Mouse (Mus musculus): ENCODE data around the gene Ikzf4. TPM values are rescaled to one million over a fixed set of nuclear protein-coding genes. Genes with fewer than 3 reads are reported as not detected.
A peak's percentile ranks its signal among the peaks of the same experiment; 100 is the strongest.

Ikzf4 gene
- total RNA-seq (2015), result 0.14 TPM in 1 of 2 replicates, not detected in the other
- total RNA-seq (2017), result not detected in 2 replicates

DNA sequence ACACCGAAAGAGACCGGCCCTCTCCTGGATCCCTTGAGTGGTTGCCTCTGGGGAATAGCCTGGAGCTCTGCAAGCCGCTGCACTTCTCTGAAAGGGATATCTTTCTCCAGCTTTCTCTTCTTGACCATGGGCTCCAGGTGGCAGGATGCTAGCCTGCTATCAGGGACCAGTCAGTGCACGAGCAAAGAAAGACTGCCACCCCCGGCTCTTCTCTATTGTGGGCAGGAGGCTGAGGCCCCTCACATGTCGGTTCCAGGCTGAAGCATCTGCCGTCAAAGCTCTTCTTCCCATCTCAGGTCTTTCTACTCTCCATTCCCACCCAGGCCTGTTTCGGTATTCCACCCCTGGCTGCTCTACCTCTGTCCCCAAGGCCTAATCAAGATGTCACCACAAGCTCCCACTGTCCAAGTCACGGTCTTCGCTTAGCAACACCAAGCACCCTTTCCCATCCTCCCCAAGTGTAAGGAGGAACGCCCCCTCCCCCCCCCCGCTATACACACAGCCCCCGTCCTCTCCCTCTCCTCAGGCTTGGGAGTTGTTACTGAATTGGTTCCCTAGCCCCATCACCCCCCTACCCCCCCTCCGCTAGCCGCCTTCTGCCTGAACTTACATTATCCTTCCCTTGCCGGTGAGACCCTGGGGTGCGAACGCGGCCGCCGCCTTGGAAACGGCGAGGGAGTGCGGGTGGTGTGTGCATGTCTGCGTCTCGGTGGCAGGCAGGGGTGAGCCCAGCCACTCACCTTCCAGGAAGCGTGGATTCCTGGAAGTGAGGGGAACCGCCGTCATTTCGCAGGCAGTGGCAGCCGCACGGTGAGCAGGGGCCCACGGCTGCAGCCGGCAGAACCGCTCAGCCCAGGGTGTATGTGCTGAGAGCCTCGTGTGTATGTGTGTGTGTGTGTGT is at the start of gene Ikzf4:
Gene Ikzf4, minus strand, starts transcription at position 881 of the 901 bp plus-strand sequence.
- ATAC-seq (ENCODE audit: poor library complexity, severe bottlenecking), result peak; percentile 59

GRCm38 (mm10) chr10:128695411-128695991 is 49.7 kb upstream of the Ikzf4 start:
- ATAC-seq (ENCODE audit: poor library complexity, severe bottlenecking), result peak; percentile 33

DNA sequence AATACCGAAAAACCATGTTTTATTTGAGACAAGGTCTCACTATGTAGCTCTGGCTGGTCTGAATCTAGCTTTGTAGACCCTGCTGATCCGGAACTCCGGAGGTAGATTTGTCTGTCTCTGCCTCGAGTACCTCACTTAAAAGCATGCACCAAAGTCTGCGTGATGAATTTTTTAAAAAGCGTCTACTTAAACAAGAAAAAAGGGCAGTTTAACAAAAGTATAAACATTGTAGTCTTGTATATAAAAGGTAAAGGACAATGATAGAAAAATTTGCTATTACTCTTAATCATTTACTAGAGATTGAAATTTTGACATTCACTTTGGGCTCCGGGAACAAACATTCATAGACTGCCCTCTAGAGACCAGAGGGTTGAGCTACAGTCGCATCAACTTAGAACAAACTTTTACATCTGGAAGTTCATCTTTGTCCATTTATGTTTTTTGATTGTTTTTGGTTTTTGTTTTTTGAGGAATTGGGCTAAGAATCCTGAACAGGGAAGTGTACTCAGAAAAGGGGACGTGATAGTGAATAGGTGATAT is 28.7 kb upstream of the Ikzf4 start:
- ATAC-seq (ENCODE audit: poor library complexity, severe bottlenecking), result peak; percentile 58

DNA sequence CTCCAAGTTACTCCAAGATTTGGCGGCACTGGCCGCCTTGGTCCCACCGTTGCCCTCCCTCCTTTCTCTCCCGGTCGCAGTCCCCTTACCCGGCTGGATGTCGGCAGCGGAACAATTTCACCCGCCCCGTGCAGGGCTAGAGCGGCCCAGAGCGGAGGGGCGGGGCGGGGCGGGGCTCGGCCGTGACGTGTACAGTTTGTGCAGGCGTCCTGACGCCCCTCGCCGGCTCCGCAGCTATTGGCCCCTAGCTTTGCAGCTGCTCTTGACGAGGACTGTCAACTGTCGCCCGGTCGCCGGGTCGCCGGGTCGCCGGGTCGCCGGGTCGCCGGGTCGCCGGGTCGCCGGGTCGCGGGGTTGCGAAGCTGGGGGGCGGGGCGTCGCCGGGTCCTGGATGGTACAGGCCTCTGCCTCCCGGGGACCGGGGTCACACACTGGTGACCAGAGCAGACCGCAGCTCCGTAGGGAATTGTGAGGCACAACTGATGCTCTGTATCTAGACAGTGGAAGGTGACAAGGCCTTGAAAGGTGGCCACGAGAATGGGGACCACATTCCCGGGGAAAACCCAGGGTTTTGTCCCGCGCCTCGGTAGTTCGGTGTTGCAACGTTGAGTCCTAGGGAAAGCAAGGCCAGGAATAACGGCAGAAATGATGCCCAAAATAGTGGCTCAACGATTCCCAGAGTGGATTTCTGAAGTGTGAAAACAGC is 28.1 kb upstream of the Ikzf4 start, which contains the start of gene Suox:
Gene Suox, minus strand, starts transcription at position 311 of the 706 bp plus-strand sequence.
- peak; percentile 85 for ATAC-seq (ENCODE audit: poor library complexity, severe bottlenecking)

- no peak for ATAC-seq (ENCODE audit: poor library complexity, severe bottlenecking)
These were observed 25.4 kb upstream of the Ikzf4 start for GRCm38 (mm10) chr10:128671148-128671547.

DNA sequence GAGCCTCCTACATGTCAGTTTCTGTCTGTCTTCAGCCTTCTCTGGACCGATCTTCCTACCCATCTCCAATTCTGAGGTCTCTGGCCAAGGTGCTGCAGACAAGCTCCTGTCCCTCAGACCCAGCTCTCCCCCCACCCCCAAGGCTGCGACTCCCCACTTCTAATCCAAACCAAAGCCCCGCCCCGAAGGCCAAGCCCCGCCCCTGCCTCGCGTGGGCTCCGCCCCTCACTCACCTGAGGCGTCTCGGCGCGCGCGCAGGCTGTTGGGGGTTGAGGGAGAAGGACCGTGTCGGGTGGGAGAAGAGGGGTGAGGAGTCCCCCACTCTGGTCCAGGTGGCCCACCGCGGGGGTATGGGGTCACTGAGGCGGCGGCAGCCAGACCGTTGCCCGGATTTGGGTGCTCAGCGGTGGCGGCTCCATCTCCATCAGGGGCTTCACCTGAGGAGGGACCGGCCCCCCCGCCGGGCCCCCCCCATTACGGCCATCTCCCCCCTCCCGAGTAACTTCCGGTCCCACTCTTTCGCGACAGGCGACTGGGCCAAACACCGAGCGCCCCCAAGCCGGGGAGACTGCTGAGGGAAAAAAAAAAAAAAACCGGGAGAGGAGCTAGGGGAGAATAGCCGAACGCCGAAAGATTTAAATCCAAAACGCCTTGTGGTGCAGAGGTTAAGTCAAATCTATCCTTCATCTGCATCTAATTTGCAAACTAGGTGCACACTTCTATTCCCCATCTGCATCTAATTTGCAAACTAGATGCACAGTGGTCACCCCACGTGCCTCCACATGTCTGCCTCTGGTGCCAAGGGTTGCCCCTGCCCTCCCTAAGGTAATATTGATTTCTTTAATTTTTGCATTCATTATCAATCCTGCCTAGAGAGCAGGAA is 23.2 kb upstream of the Ikzf4 start:
- 0 out of 2 replicates have a peak, but pooled peaks have one; percentile 6 for ATAC-seq (ENCODE audit: poor library complexity, severe bottlenecking)

GRCm38 (mm10) chr10:128665806-128666205 is 20.0 kb upstream of the Ikzf4 start:
- no peak for ATAC-seq (ENCODE audit: poor library complexity, severe bottlenecking)

DNA sequence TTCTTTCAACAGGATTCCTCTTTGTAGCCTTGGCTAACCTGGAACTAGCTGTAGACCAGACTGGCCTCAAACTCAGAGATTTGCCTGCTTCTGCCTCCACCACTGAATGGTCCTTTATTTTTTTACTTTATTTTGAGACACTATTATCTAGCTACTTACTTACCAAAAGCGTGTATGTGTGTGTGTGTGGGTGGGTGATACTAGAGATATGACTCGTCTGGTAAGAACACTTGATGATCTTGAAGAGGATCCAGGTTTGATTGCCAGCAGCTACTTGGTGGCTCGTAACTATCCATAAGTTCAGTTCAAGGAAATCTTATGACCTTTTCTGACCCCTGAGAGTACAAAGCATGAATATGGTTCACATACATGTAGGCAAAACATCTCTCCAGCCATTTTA is 19.5 kb upstream of the Ikzf4 start:
- ATAC-seq (ENCODE audit: poor library complexity, severe bottlenecking), result no peak

GRCm38 (mm10) chr10:128664808-128665207 is 19.0 kb upstream of the Ikzf4 start:
- no peak for ATAC-seq (ENCODE audit: poor library complexity, severe bottlenecking)

DNA sequence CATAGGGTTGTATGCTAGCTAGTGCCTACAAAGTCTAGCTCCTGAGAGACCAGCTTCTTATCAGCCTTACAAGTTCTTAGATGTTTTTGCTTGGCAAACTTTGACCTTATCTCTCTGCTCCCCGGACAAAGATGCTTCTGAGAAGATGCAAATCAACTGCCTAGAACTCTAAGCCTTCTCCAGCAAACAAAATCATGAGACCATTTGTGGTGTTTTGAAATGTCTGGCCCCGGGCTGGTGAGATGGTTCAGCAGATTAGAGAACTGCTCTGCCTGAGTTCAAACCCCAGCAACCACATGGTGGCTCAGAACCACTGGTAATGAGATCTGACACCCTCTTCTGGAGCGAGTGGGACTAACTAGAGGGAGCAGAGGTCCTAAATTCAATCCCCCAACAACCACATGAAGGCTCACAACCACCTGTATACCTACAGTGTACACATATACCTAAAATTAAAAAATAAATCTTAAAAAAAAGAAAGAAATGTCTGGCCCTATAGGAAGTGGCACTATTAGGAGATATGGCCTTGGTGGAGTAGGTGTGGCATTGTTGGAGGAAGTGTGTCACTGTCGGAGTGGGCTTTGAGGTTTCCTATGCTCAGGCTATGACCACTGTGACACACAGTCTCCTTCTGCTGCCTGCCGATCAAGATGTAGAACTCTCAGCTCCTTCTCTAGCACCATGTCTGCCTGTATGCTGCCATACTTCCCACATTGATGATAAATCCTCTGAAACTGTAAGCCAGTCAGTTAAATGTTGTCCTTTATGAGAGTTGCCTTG is 17.8 kb upstream of the Ikzf4 start:
- ATAC-seq (ENCODE audit: poor library complexity, severe bottlenecking), result peak; percentile 41

DNA sequence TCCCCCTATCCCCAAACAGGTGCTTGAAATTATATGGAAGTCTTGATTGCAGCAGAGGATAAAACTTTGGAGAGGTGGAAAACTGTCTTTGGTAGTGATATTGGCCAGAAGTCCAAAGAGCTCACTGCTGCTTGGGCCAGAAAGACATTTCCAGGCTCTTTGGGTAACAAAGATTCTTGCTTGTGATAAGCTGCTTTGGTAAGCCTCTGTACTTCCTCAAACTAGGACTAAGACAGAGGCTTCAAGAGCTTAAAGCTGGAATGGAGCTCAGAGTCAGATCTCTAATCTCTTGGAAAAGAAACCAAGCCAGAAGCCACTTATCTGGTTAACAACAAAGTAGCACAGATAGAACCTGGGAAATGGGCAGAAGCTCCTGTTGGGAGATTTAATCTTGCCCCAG is 16.7 kb upstream of the Ikzf4 start:
- peak; percentile 36; the same call in 1 of the 2 replicates for ATAC-seq (ENCODE audit: poor library complexity, severe bottlenecking)

DNA sequence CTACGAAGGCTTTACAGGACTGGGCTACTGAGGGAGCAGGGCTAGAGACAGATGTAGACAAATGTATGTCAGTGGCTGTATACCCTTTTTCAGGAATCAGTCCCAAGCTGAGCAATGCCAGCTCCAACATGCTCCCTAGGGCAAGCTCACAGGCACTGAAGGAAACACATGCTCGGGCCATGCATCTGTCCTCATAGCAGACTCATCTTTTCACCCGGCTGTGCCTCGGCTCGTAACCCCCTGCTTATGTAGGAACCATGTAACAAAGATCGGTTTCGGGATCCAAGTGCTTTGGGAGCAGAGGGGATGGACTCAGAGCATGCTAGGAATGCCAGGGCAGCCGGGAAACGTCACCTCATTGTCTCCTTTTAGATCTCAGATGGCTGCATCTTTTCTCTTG is 13.7 kb upstream of the Ikzf4 start:
- ATAC-seq (ENCODE audit: poor library complexity, severe bottlenecking), result no peak

DNA sequence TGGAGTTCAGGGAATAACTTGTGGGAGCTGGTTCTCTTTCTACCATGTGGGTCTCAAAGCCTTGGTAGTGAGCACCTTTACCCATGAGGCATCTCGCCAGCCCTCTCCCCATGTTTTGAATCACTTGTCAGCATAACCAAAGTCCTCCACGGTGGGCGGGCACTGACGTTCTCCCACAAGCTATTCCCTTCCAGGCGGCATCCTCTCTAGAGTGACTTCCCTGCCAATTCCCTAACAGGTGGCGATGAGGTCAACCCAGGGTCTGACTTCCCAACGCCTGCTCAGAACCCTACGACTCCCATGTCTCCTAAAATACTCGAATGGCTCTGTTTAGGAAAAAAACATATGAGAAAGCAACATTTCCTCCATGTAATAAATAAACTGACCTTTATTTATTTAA is 12.1 kb upstream of the Ikzf4 start:
- no peak for ATAC-seq (ENCODE audit: poor library complexity, severe bottlenecking)

DNA sequence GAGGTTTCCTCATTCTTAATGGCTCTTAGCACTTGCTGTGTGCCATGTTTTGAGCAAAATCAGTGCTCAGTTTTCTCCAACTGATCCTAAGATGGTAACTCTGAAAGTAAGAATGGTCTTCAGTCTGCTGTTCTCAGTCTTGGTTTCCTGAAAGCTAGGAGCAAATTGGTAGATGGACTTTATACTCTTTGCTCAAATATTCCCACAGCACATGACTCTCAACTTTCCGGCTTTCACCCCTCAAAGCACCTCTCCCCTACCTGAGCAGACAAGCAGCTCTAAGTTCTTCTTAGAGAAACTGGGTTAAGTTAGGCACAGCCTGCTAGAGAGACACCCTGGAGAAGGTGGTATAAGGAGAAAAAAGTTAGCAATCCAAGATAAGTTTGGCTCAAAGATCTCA is 10.9 kb upstream of the Ikzf4 start:
- no peak for ATAC-seq (ENCODE audit: poor library complexity, severe bottlenecking)

DNA sequence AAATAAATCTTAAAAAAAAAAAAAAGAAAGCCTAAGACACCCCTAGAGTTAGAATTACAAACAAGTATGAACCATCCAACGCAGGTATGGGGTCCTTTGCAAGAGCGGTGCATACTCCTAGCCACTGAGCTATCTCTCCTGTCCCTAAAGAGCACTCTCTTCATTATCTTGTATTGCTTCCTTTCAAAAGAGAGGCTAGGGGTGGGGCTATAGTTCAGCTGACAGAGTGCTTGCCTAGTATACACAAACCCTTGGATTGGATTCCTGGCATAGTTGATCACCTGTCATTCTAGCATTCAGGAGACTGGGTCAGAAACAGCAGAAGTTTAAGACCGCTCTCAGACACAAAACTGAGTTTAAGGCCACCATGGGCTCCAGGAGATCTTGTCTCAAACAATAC is 9.5 kb upstream of the Ikzf4 start:
- ATAC-seq (ENCODE audit: poor library complexity, severe bottlenecking), result no peak

DNA sequence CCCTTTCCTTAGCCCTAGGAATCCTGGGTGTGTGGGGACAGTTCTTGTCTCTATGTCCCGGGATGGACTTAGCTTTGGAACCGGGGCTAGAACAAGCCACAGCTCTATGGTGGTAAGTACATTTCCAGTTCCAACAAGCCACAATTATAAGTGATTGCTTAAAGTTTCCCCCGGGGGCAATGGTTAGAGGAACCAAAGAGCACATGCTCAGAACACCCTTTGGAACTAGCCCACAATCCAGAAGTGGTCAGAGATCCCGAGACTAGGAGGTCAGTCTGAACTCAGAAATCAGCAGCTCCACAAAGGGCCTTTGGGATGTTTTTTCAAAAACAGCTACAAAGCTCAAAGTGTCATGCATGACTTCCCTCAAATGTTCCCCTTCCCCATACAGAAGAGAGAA is 8.1 kb upstream of the Ikzf4 start:
- no peak for ATAC-seq (ENCODE audit: poor library complexity, severe bottlenecking)

- ATAC-seq (ENCODE audit: poor library complexity, severe bottlenecking), result no peak
These were observed 623 bp upstream of the Ikzf4 start for GRCm38 (mm10) chr10:128646139-128647089.

- ATAC-seq (ENCODE audit: poor library complexity, severe bottlenecking), result no peak
These were observed 3.0 kb downstream of the Ikzf4 start for GRCm38 (mm10) chr10:128642749-128643148.

Measured in megakaryocyte, adult 5-6 weeks (primary cell).